Mouse (Mus musculus) limb, embryonic 15.5 days (tissue): ENCODE results near the gene Tmem245. TPM values are rescaled to one million over a fixed set of nuclear protein-coding genes. Genes with fewer than 3 reads are reported as not detected.

ENCODE experiments used
- ATAC-seq: fragments of 200-750 bp; cut with Nextera tagmentation; 2 replicates; pipeline ENCODE4 v1.8.0; 2017; ENCODE audit warnings: low read depth, moderate TSS enrichment; ENCODE audit not compliant: insufficient number of reproducible peaks, low FRiP score, low TSS enrichment
- H3K27ac ChIP-seq: fragments of 300-500 bp; sonication (generic); 2 replicates; pipeline ENCODE4 v1.5.1; 2015; ENCODE audit warnings: moderate library complexity, mild to moderate bottlenecking, inconsistent platforms
- H3K27me3 ChIP-seq: fragments of 300-500 bp; sonication (generic); 2 replicates; pipeline ENCODE4 v1.6.1; 2015; ENCODE audit warnings: inconsistent platforms
- H3K36me3 ChIP-seq: fragments of 300-500 bp; sonication (generic); 2 replicates; pipeline ENCODE4 v1.6.1; 2015; ENCODE audit warnings: inconsistent platforms
- H3K4me1 ChIP-seq: fragments of 300-500 bp; sonication (generic); 2 replicates; pipeline ENCODE4 v1.6.1; 2015; ENCODE audit warnings: inconsistent platforms
- H3K4me2 ChIP-seq: fragments of 300-500 bp; sonication (generic); 2 replicates; pipeline ENCODE4 v1.6.1; 2015; ENCODE audit warnings: mild to moderate bottlenecking, inconsistent platforms
- H3K4me3 ChIP-seq: fragments of 300-500 bp; sonication (generic); 2 replicates; pipeline ENCODE4 v1.5.1; 2015; ENCODE audit warnings: mild to moderate bottlenecking, inconsistent platforms
- H3K9ac ChIP-seq: fragments of 300-500 bp; sonication (generic); 2 replicates; pipeline ENCODE4 v1.6.1; 2015; ENCODE audit warnings: inconsistent platforms
- H3K9me3 ChIP-seq: fragments of 300-500 bp; sonication (generic); 2 replicates; pipeline ENCODE4 v1.6.1; 2016; ENCODE audit warnings: inconsistent platforms
- WGBS: fragments of 180-500 bp; shearing (Covaris S2); methylation state at CpG from one replicate; pipeline ENCODE4 v1.1.7; 2015; 5-methylcytosine and 5-hydroxymethylcytosine counted together
- polyA plus RNA-seq: library from polyadenylated mRNA; unstranded; fragments of >200 nt; fragmentation: Nextera tagmentation; extraction: Ambion mirVana; gene quantifications from 2 replicates; pipeline ENCODE4 v1.2.1, GENCODE M21; 2015

The Tmem245 gene
- polyA plus RNA-seq, 1 experiment from 2014 or later = 10.9 TPM

DNA sequence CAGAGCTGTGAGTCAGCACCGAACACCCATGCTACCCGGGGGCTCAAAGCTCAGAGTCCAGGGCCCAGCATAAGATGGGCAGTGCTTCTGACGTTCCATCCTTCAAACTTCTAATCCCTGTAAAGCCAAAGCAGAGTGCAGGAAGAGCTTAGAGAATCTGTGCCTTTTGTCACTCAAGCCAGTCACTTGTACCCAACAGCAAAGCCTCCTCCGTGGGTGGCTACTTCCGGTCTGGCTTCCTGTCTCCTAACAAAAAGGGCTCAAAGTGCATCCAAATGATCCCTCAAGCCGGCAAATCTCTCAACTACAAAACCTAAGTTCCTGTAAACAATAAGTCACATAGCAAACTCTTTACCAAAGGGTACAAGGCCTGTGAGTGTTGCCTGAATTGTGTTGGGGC is 2.3 kb upstream of the Tmem245 start:
- no peak overlapping the region for H3K4me2 ChIP-seq
- WGBS = 71% methylated on average over 6 of the region's 6 CpGs
- no peak for ATAC-seq

DNA sequence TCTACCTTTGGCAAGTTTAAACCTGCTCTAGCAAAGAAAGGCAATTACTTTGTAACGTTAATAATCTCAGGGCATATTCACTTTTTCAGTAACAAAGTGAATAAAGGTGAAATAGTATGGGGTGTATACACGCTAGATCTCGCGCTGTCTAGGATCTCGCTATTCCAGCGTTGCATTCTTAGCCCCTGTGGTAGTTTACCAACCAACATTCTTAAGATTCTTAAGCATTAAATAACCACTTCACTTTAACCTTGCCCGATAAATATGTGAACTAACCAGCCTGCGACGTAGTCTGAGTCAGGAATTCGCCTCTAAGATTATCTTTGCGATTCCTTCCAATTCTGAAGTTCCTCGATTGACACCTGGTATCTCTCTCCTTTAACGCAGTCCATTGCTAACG is 1.1 kb downstream of the Tmem245 start:
- no peak for ATAC-seq

More for the DNA sequence above, 2.3 kb upstream of the Tmem245 start:
- Histone ChIP-seq H3K27me3 (no peaks in the 10 kb centered on the region), H3K9me3 (no peaks in the 10 kb centered on the region), H3K4me1 (peaks cover 13% of the 10 kb centered on the region), H3K9ac (no peak overlapping the region), H3K4me3 (no peak overlapping the region), H3K36me3 (no peaks in the 10 kb centered on the region), H3K27ac (no peak overlapping the region)

DNA sequence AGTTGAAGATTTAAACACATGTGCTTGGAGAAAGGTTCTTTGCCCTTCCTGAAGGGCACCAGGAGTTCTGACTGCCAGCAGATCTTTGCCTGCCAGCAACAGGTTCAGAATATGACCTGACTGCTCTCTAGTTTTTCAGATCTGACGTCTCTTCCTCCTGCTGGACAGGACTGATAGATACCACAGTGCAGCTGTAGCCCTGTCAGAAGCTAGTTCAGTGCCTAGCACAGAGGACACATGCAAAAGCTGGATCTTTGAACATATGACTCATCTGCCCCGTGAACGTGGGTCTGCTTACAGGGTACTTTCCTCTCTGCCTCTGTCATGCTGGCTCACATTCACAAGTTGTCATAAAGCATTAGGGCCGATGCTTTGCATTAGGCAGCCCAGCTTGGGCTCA is 3.0 kb downstream of the Tmem245 start:
- H3K9ac ChIP-seq = no peak overlapping the region
- WGBS = 52% methylated on average over 4 of the region's 4 CpGs
- H3K36me3 ChIP-seq = no peaks in the 10 kb centered on the region
- H3K27me3 ChIP-seq = no peaks in the 10 kb centered on the region
- H3K27ac ChIP-seq = no peak overlapping the region
- peaks cover 39% of the 10 kb centered on the region for H3K4me1 ChIP-seq
- H3K9me3 ChIP-seq = no peaks in the 10 kb centered on the region
- no peak overlapping the region for H3K4me3 ChIP-seq
- ATAC-seq = no peak
- H3K4me2 ChIP-seq = no peak overlapping the region

More for the DNA sequence above, 1.1 kb downstream of the Tmem245 start:
- no peaks in the 10 kb centered on the region for H3K9me3 ChIP-seq
- peak overlapping the region; percentile 84 for H3K4me2 ChIP-seq
- H3K4me1 ChIP-seq = peaks cover 34% of the 10 kb centered on the region
- H3K27me3 ChIP-seq = no peaks in the 10 kb centered on the region
- H3K4me3 ChIP-seq = peak overlapping the region; percentile 92
- H3K36me3 ChIP-seq = no peaks in the 10 kb centered on the region
- under 1% methylated on average over 14 of the region's 14 CpGs for WGBS
- peak overlapping the region; percentile 95 for H3K27ac ChIP-seq
- H3K9ac ChIP-seq = peak overlapping the region; percentile 76

DNA sequence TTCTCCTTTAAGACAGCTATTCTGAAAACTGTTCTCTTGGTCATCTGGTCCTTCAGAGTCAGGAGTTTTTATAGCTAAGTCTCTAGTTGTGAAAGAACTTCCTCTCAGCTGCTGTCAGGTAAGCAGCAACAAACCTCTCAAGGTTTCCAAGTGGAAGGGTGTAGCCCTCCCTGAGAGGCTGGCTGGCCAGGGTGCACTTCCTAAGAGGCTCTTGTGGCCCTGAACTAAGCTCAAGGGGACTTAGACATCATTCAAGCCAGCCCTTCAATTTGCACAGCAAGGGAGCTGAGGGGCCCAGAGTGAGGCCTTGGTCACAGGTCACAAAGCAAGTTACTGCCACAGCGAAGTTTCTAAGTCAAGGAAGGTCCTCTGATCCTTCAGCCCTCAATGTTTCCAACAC is 4.0 kb downstream of the Tmem245 start:
- Histone ChIP-seq H3K9ac (no peak overlapping the region), H3K4me1 (peaks cover 39% of the 10 kb centered on the region), H3K4me3 (no peak overlapping the region), H3K36me3 (peaks cover 5% of the 10 kb centered on the region; the same call in 1 of the 2 replicates), H3K9me3 (no peaks in the 10 kb centered on the region), H3K27me3 (no peaks in the 10 kb centered on the region), H3K4me2 (no peak overlapping the region), H3K27ac (no peak overlapping the region)
- WGBS = 70% methylated on average over 1 of the region's 1 CpGs
- no peak for ATAC-seq

DNA sequence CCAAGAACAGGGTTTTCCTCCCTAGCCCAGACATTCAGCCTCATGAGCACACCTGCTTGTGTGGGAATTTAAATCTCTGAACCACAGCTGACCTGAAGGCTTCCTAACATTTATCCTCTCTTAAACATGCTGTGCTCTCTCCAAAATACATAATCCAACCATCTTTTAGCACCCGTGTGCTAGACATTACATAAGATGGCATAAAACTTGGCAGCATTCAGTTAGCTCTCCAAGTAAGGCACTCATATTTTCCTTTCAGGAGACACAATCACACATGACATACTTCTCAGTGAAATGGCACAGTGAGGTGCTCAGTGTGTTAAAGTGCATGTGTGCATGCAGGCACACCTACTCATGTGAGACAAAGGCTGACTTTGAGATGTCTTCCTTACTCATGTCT is 4.7 kb downstream of the Tmem245 start:
- WGBS = 57% methylated on average over 1 of the region's 1 CpGs
- ATAC-seq = no peak
- H3K27me3 ChIP-seq = no peaks in the 10 kb centered on the region
- no peak overlapping the region for H3K27ac ChIP-seq
- peaks cover 5% of the 10 kb centered on the region; the same call in 1 of the 2 replicates for H3K36me3 ChIP-seq
- H3K4me2 ChIP-seq = no peak overlapping the region
- no peak overlapping the region for H3K9ac ChIP-seq
- H3K9me3 ChIP-seq = no peaks in the 10 kb centered on the region
- H3K4me1 ChIP-seq = peaks cover 39% of the 10 kb centered on the region
- no peak overlapping the region for H3K4me3 ChIP-seq

DNA sequence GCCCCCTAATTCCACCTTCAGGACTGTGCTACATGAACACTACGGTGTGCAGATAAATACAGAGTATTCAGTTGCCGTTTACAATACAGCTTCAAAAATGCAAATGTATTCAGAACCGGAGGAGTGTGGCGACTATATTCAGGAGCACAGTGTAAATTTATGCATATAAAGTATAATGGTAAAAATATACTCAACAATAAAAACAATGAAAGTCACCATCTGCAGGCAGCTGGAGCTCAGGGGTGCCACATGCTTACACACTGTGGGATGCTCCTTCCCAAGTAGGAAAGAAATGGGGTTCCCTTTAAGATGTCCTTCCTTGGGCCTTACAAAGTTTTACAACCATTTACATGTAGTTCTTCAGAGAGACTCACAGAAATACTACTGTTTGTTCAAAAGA is 5.8 kb downstream of the Tmem245 start:
- H3K9ac ChIP-seq = no peak overlapping the region

DNA sequence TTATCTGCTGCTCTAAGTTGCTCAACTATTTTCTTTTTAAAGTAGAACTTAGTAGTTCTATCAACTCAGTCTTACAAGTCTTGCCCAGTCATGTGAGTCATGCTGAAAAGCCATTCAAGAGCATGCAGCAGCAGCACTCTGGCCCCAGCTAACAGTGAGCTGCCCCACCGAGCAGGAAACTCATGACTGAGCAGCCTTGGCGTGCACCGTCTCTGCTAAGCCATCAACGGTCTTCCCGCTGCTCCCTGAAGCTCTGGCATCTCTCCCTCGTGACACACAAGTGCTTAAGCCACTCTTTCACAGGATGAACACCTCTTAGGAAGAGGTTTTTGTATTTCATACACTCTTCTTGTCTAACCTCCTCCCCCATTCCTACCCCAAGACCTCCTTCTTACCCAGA is 10.1 kb downstream of the Tmem245 start:
- 0 out of 2 replicates have a peak, but pooled peaks cover 4% of the 10 kb centered on the region for H3K4me1 ChIP-seq
- no peak overlapping the region for H3K9ac ChIP-seq
- H3K27ac ChIP-seq = no peak overlapping the region
- peaks cover 41% of the 10 kb centered on the region for H3K36me3 ChIP-seq
- H3K27me3 ChIP-seq = no peaks in the 10 kb centered on the region
- no peak overlapping the region for H3K4me3 ChIP-seq
- no peaks in the 10 kb centered on the region for H3K9me3 ChIP-seq
- WGBS = 59% methylated on average over 6 of the region's 6 CpGs
- H3K4me2 ChIP-seq = no peak overlapping the region
- ATAC-seq = no peak

More for the DNA sequence above, 5.8 kb downstream of the Tmem245 start:
- H3K9me3 ChIP-seq = no peaks in the 10 kb centered on the region
- H3K4me2 ChIP-seq = no peak overlapping the region
- H3K36me3 ChIP-seq = peaks cover 5% of the 10 kb centered on the region; the same call in 1 of the 2 replicates
- no peaks in the 10 kb centered on the region for H3K27me3 ChIP-seq
- no peak for ATAC-seq
- WGBS = 88% methylated on average over 4 of the region's 4 CpGs
- H3K4me3 ChIP-seq = no peak overlapping the region
- no peak overlapping the region for H3K27ac ChIP-seq
- peaks cover 39% of the 10 kb centered on the region for H3K4me1 ChIP-seq

DNA sequence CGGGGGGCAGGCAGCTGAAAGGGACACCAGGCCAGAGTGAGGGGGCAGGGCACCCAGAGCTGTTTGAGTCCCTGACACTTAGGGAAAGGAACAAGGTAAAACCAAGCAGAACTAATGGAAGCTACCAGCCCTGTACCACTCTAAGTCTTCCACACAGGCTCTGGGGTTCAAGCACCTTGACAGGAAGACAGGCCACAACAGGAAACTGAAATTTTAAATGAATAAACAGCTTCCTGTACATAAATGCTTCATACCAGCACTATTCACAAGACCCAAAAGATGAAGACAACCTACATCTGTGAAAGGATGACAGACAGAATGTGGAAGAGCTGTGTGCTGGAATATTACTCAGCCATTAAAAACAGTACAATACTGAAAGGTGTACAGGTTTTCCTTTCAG is 11.9 kb downstream of the Tmem245 start:
- Histone ChIP-seq H3K9ac (no peak overlapping the region), H3K9me3 (no peaks in the 10 kb centered on the region), H3K4me1 (no peaks in the 10 kb centered on the region), H3K4me2 (no peak overlapping the region), H3K27me3 (no peaks in the 10 kb centered on the region), H3K36me3 (peaks cover 46% of the 10 kb centered on the region), H3K4me3 (no peak overlapping the region), H3K27ac (no peak overlapping the region)
- no CpG with 5 or more reads among the region's 1 CpGs for WGBS
- ATAC-seq = no peak

DNA sequence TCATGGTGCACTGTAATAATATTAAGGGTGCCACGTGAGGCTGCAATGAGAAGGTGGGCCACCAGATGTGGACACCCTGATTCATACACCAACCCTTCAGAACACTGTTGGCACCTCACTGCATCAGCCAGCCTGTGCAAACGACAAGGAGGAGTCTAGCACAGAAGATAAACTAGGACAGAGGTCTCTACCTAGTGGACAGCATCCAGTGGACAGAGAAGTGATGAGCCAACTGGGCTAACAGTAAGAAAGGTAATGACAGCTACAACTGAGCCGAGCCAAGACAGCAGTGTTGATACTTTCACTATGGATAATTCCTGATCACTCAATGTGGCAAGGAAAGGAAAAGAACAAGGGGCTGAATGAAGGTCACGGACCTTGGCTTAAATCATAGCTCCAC is 14.1 kb downstream of the Tmem245 start:
- ATAC-seq = no peak
- H3K27me3 ChIP-seq = no peaks in the 10 kb centered on the region
- no peak overlapping the region for H3K9ac ChIP-seq
- H3K4me1 ChIP-seq = no peaks in the 10 kb centered on the region; the same call in 1 of the 2 replicates
- H3K9me3 ChIP-seq = no peaks in the 10 kb centered on the region
- no peak overlapping the region for H3K4me2 ChIP-seq
- H3K4me3 ChIP-seq = no peak overlapping the region
- H3K27ac ChIP-seq = no peak overlapping the region
- H3K36me3 ChIP-seq = peaks cover 51% of the 10 kb centered on the region
- WGBS = 96% methylated on average over 4 of the region's 4 CpGs

DNA sequence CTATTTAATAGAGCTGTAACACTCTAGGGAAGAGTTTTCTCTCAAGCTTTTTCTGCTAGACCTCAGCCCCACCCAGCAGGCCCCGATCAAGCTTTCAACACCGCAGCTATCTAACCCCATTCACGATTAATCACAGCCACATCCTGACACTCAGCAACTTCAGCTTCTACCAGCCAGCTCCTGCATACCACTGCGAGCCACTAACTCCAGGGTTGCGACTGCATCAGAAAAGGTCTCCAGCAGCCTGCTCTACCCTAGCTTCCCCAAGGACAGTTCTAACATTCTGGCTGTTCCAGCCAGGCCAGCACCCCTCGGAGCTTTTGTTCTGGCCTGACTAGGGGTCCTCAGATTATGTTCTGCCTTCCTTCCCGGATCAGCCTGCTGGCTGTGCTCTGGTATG is 15.1 kb downstream of the Tmem245 start:
- 70% methylated on average over 7 of the region's 7 CpGs for WGBS
- Histone ChIP-seq H3K36me3 (peaks cover 54% of the 10 kb centered on the region), H3K9ac (no peak overlapping the region), H3K9me3 (no peaks in the 10 kb centered on the region), H3K27me3 (no peaks in the 10 kb centered on the region), H3K4me3 (no peak overlapping the region), H3K4me2 (no peak overlapping the region), H3K27ac (no peak overlapping the region), H3K4me1 (no peaks in the 10 kb centered on the region; the same call in 1 of the 2 replicates)
- no peak for ATAC-seq

DNA sequence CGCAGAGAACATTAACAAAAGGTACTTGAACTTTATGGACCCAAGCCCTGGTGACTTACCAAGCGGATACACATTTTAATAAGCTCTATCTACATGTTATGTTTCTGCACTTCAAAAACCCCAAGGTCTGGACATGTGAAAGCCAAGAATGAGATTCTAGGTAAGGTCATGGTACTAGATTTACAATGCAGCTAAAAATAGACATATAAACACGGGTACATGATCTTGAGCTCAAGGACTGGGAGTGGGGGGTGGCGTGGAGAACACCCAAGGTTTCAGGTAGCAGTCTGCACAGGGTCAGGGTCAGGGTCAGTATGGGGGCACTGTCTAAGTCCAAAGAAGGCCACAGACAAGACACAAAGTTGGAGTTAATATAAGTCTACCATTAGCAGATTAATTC is 16.9 kb downstream of the Tmem245 start:
- no peak for ATAC-seq
- H3K4me2 ChIP-seq = no peak overlapping the region
- no peaks in the 10 kb centered on the region for H3K27me3 ChIP-seq
- WGBS = 77% methylated on average over 4 of the region's 4 CpGs
- H3K4me1 ChIP-seq = no peaks in the 10 kb centered on the region; the same call in 1 of the 2 replicates
- H3K9ac ChIP-seq = no peak overlapping the region
- H3K27ac ChIP-seq = no peak overlapping the region
- no peaks in the 10 kb centered on the region for H3K9me3 ChIP-seq
- peaks cover 54% of the 10 kb centered on the region for H3K36me3 ChIP-seq
- H3K4me3 ChIP-seq = no peak overlapping the region

DNA sequence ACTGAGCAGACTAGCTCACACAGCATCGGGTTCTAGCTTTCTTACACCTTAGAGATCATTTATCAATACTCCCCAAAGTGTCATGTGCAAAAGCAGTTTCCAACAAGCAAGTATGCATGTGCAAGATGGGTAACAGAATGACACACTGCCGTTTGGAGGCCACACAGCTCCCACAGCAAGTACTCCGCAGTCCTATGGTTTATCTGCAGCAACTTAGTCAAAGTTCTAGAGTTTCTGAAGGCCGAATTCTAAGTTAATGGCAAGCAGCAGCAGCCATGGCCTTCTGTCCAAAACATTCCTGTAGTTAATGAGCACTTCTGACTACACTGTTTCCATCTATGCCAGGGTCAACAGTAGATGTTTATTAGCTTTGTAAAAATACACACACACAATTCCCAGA is 20.3 kb downstream of the Tmem245 start:
- no peaks in the 10 kb centered on the region; the same call in 1 of the 2 replicates for H3K4me1 ChIP-seq
- H3K9ac ChIP-seq = no peak overlapping the region
- no peak overlapping the region for H3K4me3 ChIP-seq
- no peaks in the 10 kb centered on the region for H3K27me3 ChIP-seq
- no peak overlapping the region for H3K27ac ChIP-seq
- no peak overlapping the region for H3K4me2 ChIP-seq
- H3K36me3 ChIP-seq = peaks cover 58% of the 10 kb centered on the region
- H3K9me3 ChIP-seq = no peaks in the 10 kb centered on the region
- WGBS = 69% methylated on average over 4 of the region's 4 CpGs
- no peak for ATAC-seq

DNA sequence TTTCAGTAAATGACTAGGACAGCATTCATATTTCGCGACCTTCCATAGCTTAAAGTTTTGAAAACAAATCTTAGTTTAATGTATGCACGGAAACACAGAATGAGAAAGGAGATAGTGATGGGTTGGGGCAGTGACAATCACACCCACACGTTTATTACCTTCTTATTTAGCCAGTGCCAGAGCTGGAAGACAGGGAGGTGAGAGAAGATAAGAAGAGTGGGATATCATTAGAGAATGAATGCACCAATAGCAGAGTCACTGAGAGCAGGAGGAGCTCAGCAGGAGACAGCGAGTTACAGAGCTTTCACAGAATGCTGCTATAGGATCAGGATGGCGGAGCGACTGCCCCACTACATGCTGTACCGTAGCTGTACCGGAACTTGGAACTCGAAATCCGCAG is 25.0 kb downstream of the Tmem245 start:
- WGBS = 94% methylated on average over 11 of the region's 11 CpGs
- Histone ChIP-seq H3K9me3 (no peaks in the 10 kb centered on the region), H3K9ac (no peak overlapping the region), H3K36me3 (peaks cover 58% of the 10 kb centered on the region), H3K4me1 (no peaks in the 10 kb centered on the region), H3K4me2 (no peak overlapping the region), H3K4me3 (no peak overlapping the region), H3K27ac (no peak overlapping the region), H3K27me3 (no peaks in the 10 kb centered on the region)
- no peak for ATAC-seq
